Mouse (Mus musculus): ENCODE measurements around the gene Rhoh.

Gene Rhoh

GRCm38 (mm10) chr5:65861154-65861944 is at the start of gene Rhoh:
TSS of gene Rhoh (plus strand) at chr5:65861213.
- no peak for DNase-seq (ENCODE audit: low read depth, low spot score)

DNA sequence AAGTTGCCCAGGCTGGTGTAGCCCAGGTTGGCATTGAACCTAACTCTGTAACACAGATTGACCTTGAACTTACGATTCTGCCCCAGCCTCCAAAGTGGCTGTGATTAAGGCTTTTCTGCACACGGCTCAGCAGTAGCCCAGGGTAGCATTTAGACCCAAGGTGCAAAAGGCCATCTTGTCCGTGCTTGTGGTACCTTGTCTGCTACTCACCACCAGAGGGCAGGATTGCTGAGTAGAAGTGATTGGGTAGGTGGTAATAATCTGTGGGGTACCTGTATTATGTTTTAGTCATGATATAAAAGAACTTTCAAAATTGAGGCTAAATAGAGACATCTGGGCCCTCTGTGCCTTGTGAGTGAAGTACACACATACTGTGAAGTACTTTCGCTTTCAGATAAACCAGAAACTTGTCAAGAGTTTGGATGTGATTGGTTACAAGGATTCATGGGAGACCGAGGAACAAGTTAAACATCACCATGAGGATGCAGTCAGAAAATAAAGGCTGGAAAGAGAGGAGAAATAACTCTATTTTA is 37.3 kb upstream of the Rhoh start:
- peak; percentile 44 for DNase-seq (ENCODE audit: low read depth, low spot score)

DNA sequence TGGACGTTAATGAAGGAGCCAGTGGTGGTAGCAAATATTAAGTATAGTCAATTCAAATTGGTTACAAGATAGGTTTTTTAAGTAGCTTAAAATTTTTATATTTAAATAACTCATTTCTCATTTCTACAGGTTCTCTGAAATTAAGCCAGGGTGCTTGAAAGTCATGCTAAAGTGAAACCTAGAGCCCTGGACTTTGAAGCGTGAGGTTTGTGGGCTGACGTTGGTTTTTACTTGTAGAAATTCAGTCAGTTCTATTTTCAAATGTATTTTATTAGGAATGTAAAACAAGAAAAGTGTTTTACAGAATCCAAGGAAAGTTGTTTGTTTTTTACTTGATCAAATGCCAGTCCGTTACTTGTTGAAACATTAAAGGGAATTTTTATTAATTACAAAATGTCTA is 34.5 kb upstream of the Rhoh start:
- no peak for DNase-seq (ENCODE audit: low read depth, low spot score)

GRCm38 (mm10) chr5:65827102-65827501 is 33.9 kb upstream of the Rhoh start:
- no peak for DNase-seq (ENCODE audit: low read depth, low spot score)

DNA sequence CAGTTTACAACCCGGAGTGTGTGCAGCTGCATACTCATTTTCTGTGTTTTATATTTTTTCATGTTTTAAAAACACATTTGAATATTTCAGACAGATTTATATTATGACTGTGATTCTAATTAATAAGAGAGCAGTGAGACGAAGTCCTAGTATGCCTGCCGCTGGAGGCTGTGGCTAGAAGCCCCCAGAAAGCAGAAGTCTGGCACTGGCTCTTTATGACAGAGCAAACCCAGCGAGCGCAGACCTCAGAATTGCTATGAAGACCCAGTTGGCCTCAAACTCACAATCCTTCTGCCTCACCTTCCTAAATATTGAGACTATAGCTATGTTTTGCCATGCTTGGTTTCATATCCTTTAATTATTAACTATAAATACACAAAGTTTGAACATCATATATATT is 32.8 kb upstream of the Rhoh start:
- DNase-seq (ENCODE audit: low read depth, low spot score): no peak

DNA sequence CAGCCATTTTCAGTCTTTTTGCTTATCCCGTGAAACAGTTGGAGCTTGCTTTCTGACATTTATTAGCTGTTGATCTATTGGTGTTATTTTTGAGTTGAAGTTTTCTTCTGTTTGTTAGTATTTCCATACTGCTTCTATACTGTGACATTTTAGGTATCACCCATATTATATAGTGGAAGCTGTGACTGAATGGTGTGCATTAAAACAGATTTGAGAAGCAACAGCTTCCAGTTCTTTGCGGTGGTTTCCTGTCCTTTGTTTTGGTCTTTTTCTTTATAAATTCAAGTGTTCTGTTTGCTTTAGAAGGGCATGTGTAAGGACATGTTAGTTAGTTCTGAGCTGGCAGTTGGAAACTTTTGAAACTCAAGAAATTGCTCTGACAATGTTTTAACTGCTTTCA is 32.0 kb upstream of the Rhoh start:
- DNase-seq (ENCODE audit: low read depth, low spot score): no peak

GRCm38 (mm10) chr5:65831917-65832618 is 28.9 kb upstream of the Rhoh start:
- DNase-seq (ENCODE audit: low read depth, low spot score): no peak

GRCm38 (mm10) chr5:65833092-65833491 is 27.9 kb upstream of the Rhoh start:
- no peak for DNase-seq (ENCODE audit: low read depth, low spot score)

DNA sequence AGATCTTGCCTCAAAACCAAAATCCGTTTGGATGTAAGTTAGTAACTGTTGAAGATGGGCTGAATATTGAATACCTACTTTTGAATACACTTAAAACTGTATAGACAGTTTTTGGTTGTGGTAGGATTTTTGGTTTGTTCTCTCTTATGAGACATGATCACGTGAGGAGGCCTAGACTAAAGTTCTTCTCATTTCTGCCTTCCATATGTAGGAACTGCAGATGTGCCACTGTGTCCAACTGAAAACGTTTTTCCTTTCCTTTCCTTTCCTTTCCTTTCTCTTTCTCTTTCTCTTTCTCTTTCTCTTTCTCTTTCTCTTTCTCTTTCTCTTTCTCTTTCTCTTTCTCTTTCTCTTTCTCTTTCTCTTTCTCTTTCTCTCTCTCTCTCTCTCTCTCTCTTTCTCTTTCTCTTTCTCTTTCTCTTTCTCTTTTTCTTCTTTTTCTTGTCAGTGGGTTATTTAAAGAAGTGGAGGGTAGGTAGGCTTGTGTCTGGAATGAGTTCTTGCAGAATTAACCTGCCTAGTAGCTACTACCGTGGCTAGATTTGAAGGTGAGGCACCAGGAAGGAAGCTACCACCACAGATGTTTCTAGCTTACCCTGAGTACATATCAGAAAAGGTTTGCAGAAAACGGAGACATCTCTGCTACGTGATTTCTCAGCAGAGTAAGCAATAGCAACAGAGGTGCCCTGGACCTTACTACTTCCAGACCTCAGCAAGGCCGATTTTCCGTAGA is 27.1 kb upstream of the Rhoh start:
- no peak for DNase-seq (ENCODE audit: low read depth, low spot score)

GRCm38 (mm10) chr5:65838053-65838452 is 23.0 kb upstream of the Rhoh start:
- DNase-seq (ENCODE audit: low read depth, low spot score): peak; percentile 4

GRCm38 (mm10) chr5:65842947-65843346 is 18.1 kb upstream of the Rhoh start:
- DNase-seq (ENCODE audit: low read depth, low spot score): no peak

DNA sequence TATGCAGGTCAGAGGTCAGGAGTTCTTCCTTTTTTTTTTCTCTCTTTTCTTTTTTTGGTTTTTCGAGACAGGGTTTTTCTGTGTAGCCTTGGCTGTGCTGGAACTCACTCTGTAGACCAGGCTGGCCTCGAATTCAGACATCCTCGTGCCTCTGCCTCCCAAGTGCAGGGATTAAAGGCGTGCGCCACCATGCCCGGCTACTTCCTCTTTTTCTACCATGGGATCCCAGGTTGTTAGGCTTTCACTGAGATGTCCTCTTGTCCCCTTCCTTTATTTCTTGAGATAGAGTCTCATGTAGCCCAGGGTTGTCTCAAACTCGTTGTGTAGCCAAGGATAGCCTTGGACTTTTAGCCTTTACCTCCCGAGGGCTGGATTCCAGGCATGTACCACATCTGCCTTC is 14.5 kb upstream of the Rhoh start:
- no peak for DNase-seq (ENCODE audit: low read depth, low spot score)

DNA sequence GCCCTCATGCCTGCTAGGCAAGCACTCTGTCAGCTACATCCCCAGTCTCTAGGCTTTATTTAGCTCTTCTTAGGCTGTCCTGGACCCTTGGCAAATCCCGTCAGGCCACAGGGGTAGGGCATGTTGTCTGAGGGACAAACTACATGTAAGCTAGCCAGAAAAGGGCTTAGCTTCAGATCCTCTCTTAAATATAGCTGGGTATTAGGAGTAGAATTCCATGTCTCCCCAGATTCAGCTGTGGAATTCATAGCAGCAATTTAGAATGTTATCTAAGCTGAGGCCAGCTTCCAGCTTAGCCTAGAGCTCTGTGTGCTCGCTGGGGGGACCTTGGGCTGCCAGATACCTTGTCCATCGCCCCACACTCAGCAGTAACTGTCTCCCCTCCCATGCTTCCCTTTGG is 14.1 kb upstream of the Rhoh start:
- no peak for DNase-seq (ENCODE audit: low read depth, low spot score)

GRCm38 (mm10) chr5:65847656-65848055 is 13.4 kb upstream of the Rhoh start:
- no peak for DNase-seq (ENCODE audit: low read depth, low spot score)

- DNase-seq (ENCODE audit: low read depth, low spot score): no peak
Measured at GRCm38 (mm10) chr5:65850765-65851164, 10.2 kb upstream of the Rhoh start.

GRCm38 (mm10) chr5:65854786-65855191 is 6.2 kb upstream of the Rhoh start:
- no peak for DNase-seq (ENCODE audit: low read depth, low spot score)

DNA sequence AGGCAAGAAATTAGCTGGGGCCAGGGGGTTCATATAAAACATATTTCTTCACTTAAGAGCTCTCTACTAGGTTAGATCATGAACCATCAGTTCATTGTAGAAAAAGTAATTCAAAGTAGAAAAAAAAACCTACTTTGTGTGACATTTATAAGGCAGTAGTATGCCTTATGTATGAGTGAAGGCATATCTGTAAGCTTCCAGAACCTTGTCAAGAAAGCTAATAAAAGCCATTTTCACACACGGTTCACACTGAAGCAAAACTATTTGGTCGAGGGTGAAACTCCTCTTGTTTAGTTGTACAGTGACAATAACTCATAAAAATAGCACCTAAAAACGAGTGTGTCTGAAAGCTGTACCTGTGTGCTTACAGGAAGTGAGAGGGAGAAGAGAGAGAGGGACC is 5.4 kb upstream of the Rhoh start:
- no peak for DNase-seq (ENCODE audit: low read depth, low spot score)

DNA sequence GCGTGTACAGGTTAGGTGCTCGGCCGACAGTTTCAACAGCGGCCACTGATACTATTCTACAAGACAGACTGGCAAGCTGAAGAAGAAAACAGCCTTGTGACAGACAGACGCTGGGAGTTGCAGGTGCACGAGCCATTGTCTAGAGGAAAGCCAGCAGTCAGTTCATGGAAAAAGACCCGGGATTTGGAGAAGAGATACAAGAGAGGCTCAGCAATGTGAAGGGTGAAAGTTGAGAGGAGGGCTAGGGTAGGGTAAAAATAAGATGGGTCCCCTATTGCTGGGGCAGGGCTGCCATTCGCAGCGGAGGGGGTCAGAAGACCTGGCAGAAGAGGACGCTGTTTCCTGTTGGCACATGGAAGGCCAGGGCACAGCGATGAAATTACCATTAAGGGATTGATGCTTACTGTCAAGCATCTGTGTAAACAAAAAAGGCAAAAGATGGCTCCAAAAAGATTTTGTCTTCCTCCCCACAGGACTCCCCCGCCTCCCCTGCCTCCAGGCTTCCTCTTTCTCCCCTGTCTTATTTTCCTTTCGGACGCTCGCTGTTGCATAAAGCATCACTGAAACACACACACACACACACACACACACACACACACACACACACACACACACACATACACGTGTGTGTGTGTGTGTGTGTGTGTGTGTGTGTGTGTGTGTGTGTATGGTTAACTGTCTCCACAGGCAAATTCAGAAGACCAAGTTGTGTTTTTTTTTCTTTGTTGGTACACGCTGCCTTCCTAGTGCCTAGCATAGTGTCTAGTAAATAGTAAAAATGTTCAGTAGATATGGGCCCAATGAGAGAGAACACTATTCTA is 4.2 kb upstream of the Rhoh start:
- DNase-seq (ENCODE audit: low read depth, low spot score): no peak

DNA sequence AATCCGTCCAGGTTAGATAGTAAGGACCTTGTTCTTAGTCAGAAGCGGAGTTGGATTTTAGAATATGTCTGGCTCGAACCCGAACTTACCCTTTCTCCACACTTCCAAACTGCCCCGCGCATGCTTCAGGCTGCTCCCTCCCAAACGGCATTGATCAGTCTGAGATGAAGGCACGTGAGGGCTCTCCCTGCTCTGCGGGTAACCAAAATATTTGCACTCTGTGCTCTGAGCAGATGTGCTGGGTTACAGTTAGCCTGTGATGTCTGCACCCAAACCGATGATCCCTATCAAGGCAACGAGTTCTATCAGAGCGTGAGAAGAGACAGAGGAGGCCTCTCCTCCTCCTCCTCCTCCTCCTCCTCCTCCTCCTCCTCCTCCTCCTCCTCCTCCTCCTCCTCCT is 3.1 kb upstream of the Rhoh start:
- no peak for DNase-seq (ENCODE audit: low read depth, low spot score)

DNA sequence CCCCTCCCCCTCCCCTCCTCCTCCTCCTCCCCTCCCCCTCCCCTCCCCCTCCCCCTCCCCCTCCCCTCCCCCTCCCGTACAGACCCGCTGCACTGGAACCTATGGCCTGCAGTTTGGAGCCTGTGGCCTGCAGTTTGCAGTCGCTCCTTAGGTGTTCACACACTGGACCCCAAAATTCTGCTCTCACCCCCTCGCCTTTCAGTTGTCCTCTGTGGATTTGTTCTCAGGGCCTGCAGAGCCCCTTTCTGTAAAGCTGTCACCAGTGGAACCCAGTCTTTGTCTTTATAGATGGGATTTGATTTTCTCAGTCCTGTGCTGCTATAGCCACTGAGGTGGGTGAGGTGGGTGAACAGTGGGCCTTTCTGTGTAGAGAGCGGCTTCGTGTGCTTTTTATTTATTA is 2.7 kb upstream of the Rhoh start:
- DNase-seq (ENCODE audit: low read depth, low spot score): no peak

- no peak for DNase-seq (ENCODE audit: low read depth, low spot score)
Measured at GRCm38 (mm10) chr5:65858898-65859297, 2.1 kb upstream of the Rhoh start.
